Mouse (Mus musculus) thymus, adult 2 months (tissue): Measurements from ENCODE around the gene Poldip3.

Source experiments
- CTCF ChIP-seq: fragments of 200-500 bp; IDR thresholded peaks from 2 replicates; pipeline ENCODE4 v1.5.1; 2012; ENCODE audit warnings: mild to moderate bottlenecking, control low read depth, low read length, moderate library complexity, borderline replicate concordance; ENCODE audit not compliant: control insufficient read depth, poor library complexity, insufficient read depth; ENCODE audit errors: extremely low read depth
- POLR2A ChIP-seq: fragments of 200-500 bp; IDR thresholded peaks from 2 replicates; pipeline ENCODE4 v1.6.1; 2012; ENCODE audit warnings: mild to moderate bottlenecking, low read length, control low read depth, moderate library complexity; ENCODE audit not compliant: control insufficient read depth, poor library complexity, insufficient read depth; ENCODE audit errors: extremely low read depth

DNA sequence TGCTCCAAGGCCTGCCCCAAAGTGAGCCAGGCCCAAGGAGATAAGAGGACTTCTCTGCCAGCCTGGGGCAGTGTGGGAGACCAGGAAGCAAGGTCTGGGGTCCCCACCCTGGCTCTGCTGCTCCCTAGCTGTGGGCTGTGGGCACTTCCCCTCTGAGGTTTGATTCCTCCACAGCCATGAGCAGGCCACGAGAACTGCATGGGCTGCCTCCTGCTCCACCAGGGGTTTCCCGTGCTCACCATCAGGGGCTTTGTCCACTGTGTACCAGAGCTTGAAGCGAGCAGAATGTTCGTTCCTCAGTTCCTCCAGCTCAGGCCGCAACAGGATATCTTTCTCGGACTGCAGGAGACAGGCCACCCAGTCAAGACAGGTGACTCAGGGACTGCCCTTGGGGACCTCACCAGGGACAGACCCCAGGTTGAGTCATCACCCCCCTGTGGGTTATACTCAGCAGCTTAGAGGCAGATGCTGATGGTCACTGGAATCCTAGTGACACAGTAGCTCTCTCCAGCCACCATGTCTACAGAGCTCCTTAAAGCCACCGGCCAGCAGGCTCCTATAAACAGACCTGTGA is 9.5 kb upstream of the Poldip3 start:
- TF ChIP-seq CTCF (no peak), POLR2A (no peak)
